Mouse (Mus musculus) adipocyte (in vitro differentiated cells): ENCODE data around the gene Ccdc60.
"Not testable (repeated sequence)": the region's sequence is repeated elsewhere in the genome, so short reads cannot be mapped to it uniquely, and the experiment has no call there.

Experiments used
- DNase-seq: peaks from one replicate; pipeline ENCODE4 v3.0.0-alpha.2; 2016; ENCODE audit warnings: low spot score

Ccdc60 gene

GRCm38 (mm10) chr5:116192693-116193092, 96.1 kb downstream of the Ccdc60 start:
- DNase-seq = no peak

- DNase-seq = no peak
Measured at GRCm38 (mm10) chr5:116191596-116191995, 97.2 kb downstream of the Ccdc60 start.

- no peak for DNase-seq
Measured at GRCm38 (mm10) chr5:116189818-116190217, 99.0 kb downstream of the Ccdc60 start.

- no peak for DNase-seq
Measured at GRCm38 (mm10) chr5:116180594-116180993, 108.2 kb downstream of the Ccdc60 start.

GRCm38 (mm10) chr5:116171721-116172120, 117.1 kb downstream of the Ccdc60 start:
- no peak for DNase-seq

GRCm38 (mm10) chr5:116166965-116167364, 121.8 kb downstream of the Ccdc60 start:
- no peak for DNase-seq

- no peak for DNase-seq
Measured at GRCm38 (mm10) chr5:116165203-116165888, 123.4 kb downstream of the Ccdc60 start.

- no peak for DNase-seq
Measured at GRCm38 (mm10) chr5:116154811-116155210, 134.0 kb downstream of the Ccdc60 start.

- DNase-seq = not testable (repeated sequence)
Measured at GRCm38 (mm10) chr5:116146446-116146845, 142.3 kb downstream of the Ccdc60 start.

GRCm38 (mm10) chr5:116144711-116145110, 144.1 kb downstream of the Ccdc60 start:
- no peak for DNase-seq

GRCm38 (mm10) chr5:116140682-116141081, 148.1 kb downstream of the Ccdc60 start:
- DNase-seq = no peak

GRCm38 (mm10) chr5:116123344-116123743, 165.4 kb downstream of the Ccdc60 start:
- peak; percentile 92 for DNase-seq

- DNase-seq = peak; percentile 52
Measured at GRCm38 (mm10) chr5:116116567-116116966, 172.2 kb downstream of the Ccdc60 start.

- DNase-seq = no peak
Measured at GRCm38 (mm10) chr5:116116110-116116509, 172.7 kb downstream of the Ccdc60 start.

GRCm38 (mm10) chr5:116115071-116115834, 173.5 kb downstream of the Ccdc60 start:
- DNase-seq = no peak

- DNase-seq = no peak
Measured at GRCm38 (mm10) chr5:116108651-116109050, 180.1 kb downstream of the Ccdc60 start.

GRCm38 (mm10) chr5:116084231-116084630, 204.6 kb downstream of the Ccdc60 start:
- no peak for DNase-seq

- DNase-seq = no peak
Measured at GRCm38 (mm10) chr5:116083081-116083480, 205.7 kb downstream of the Ccdc60 start, which contains the start of gene Tmem233. TSS of gene Tmem233 (minus strand) at chr5:116083244.

GRCm38 (mm10) chr5:116082241-116082900, 206.4 kb downstream of the Ccdc60 start:
- DNase-seq = no peak

- DNase-seq = peak; percentile 22
Measured at GRCm38 (mm10) chr5:116081616-116082015, 207.2 kb downstream of the Ccdc60 start.

- DNase-seq = no peak
Measured at GRCm38 (mm10) chr5:116080736-116081135, 208.0 kb downstream of the Ccdc60 start.
